Mouse (Mus musculus) megakaryocyte, adult 5-6 weeks (primary cell): ENCODE results near the gene Tmx2. TPM values are rescaled to one million over a fixed set of nuclear protein-coding genes. Genes with fewer than 3 reads are reported as not detected.
"Not testable (repeated sequence)": the region's sequence is repeated elsewhere in the genome, so short reads cannot be mapped to it uniquely, and the experiment has no call there.

ENCODE experiments used
- ATAC-seq: 2 replicates; pipeline ENCODE4 v1.8.0; 2016; ENCODE audit warnings: mild to moderate bottlenecking, inconsistent platforms; ENCODE audit not compliant: poor library complexity, severe bottlenecking
- total RNA-seq, 2 experiments: library from RNA; stranded (forward) in 1 of 2; stranded (reverse) in 1 of 2; fragments of 153-499, 151-499 nt in 1 of 2; fragments of 221-1000, 200-1000 nt in 1 of 2; gene quantifications; 2 replicates each; pipeline versions ENCODE4 v1.2.3 to v1.2.4; 2015 to 2017

The Tmx2 gene
- total RNA-seq (2015): 42.4 and 49.0 TPM in 2 replicates
- total RNA-seq (2017): 29.4 and 38.5 TPM in 2 replicates

DNA sequence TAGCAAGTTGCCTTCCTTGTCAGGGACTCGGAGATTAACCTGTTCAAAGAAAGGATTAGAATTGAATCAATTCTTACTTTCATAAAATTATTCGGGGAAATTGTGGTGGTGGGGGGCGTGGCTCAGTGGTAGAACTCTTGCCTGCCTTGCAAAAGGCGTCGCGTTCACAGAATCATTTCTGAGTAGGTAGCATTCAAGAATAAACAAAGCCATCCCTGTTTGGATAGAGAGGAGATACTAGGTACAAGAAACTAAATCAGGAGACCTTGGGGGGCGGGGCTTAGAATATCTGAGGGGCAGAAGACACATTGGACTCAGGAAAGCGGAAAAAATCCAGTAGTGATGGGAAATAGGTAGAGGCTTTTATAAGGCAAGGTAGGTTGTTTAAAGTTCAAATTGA is at the start of gene Tmx2:
Gene Tmx2, minus strand, starts transcription at position 125 of the 400 bp plus-strand sequence.
- no peak for ATAC-seq

DNA sequence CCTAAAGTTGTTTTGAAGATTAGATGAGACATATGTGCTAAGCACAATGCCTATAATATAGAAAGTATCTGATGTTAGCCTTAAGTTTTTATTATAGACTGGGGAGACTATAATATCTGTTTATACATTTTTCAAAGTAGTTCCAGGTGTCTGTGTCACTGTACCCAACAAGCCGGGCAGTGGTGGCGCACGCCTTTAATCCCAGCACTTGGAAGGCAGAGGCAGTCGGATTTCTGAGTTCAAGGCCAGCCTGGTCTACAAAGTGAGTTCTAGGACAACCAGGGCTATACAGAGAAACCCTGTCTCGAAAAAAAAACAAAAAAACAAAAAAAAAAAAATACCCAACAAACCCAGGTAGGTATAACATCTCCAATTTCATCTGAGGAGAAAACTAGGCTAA is 49.3 kb upstream of the Tmx2 start:
- not testable (repeated sequence) for ATAC-seq

DNA sequence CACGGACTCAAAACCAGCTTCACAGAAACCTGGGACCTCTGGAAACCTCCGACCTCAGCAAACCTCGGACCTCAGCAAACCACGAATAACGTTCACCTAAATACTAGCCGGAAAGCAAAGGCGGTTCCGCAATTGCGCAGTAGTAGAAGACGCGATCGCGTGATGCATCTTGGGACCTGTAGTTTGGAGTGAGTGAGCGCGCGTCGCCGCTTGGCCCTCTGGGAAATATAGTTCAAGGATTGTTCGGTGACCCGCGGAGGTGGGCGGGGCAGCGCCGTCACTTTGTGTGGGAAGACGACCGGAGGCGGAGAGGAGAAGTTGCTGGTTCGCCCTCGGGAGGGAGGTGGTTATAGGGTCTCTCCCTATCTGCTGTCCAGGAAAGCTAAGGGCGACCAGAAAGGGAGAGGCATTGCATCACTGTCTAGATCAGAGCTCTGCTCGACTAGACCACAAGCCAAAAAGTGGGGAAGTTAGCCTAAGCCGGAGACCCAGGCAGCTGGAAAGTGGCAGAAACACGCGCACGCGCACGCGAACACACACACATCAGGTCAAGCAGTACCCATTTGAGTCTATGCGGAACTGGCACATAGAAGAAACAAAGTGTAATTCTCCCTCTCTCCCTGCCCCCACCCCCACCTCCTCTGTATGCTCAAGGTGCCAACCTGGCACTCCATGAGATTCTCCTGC is 48.4 kb upstream of the Tmx2 start, which contains the start of gene Clp1:
Gene Clp1, minus strand, starts transcription at position 179 of the 687 bp plus-strand sequence.
- peak; percentile 96 for ATAC-seq

DNA sequence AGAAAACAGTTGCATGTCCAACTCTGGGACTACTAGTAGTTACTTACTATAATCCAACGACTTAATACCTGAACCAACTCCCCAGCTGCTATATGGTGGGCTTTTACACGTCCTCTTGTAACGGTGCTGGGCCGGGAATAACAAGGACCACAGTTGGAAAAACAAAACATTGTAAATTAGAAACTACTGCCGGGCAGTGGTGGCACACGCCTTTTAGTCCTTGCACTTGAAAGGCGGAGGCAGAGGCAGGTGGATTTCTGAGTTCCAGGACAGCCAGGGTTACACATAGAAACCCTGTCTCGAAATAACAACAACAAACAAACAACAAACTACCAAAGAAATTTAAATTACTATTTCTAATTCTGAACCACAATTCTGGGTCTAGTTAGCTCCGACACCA is 47.8 kb upstream of the Tmx2 start:
- no peak for ATAC-seq

DNA sequence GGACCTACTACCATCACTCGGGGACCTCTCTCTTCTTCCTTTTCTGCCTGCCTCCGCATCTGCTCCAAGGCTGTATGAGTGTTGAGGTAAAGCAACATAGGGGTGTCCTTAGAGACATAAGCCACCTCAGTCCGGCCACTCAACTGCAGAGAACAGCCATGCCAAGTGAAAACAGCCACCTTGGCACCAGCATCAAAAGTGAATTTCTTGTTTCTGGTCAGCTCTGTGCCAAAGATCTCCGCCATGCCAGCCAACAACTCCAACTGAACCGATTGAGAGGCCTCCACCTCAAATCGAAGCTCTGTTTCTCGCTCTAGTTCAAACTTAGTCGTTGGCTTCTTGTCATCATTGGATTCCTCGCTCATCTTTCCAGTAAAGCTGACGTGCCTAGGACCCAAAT is 46.8 kb upstream of the Tmx2 start:
- ATAC-seq: no peak

- no peak for ATAC-seq
These were observed 44.9 kb upstream of the Tmx2 start for GRCm38 (mm10) chr2:84723856-84724255.

DNA sequence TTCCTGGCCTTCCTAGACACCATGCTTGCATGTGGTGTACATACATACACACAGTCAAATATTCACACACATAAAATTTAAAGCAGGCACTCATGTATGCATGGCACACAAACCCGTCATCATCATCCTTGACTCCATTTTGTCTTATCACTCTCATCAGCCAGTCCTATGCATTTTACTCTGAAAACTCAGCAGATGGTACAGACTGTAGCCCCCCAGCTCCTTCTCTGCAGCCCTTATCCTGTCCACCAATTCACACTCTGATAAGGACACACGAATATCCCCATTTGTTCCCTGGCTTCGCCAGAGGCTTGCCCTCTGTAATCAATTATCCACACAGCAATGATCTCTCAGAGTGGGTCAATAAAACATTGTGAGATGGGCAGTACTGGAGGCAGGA is 42.2 kb upstream of the Tmx2 start:
- ATAC-seq: no peak

- ATAC-seq: no peak
These were observed 41.8 kb upstream of the Tmx2 start for GRCm38 (mm10) chr2:84720718-84721117.

- ATAC-seq: no peak
These were observed 38.4 kb upstream of the Tmx2 start for GRCm38 (mm10) chr2:84717357-84717756.

DNA sequence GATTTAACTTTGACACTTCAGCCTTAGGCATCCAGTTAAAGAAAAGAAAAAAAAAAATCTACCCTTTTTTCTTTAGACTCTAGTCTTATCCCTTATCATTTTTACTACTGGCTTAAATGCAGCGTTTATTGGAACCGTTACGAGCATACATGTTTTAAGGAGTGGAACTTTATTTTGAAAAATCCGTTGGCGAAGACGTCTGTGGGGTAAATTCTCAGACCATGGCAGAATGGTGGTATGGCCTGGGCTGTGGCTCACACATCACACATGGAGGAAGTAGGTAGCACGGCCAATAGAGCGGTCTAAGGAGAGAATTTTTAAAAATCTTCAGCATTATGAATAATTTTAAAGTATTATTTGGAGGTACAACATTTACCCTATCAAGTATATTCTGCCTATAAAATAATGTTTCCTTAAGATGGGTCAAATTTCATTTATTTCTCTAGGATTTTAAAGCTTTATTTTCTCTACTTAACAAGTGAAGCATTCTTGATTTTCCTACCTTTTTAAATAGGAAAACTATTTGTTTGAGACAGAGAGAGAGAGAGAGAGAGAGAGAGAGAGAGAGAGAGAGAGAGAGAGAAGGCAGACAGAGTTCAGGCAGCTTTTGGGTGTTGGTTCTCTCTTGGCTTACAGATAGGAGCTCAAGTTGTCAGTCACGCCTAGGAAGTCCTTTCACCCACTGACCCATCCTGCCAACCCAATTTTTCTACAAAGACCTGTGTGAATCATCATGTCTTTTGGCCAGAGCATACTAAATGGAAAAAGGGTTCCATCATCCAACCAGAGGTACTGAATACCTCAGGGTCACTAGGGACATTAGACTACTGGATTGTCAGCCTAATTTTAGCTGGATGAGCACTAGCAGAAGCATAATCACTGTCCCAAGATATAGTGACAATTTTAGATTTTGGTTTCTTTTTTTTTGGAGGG is 37.7 kb upstream of the Tmx2 start:
- ATAC-seq: no peak

- peak; percentile 79 for ATAC-seq
These were observed 36.8 kb upstream of the Tmx2 start for GRCm38 (mm10) chr2:84715562-84716361.

DNA sequence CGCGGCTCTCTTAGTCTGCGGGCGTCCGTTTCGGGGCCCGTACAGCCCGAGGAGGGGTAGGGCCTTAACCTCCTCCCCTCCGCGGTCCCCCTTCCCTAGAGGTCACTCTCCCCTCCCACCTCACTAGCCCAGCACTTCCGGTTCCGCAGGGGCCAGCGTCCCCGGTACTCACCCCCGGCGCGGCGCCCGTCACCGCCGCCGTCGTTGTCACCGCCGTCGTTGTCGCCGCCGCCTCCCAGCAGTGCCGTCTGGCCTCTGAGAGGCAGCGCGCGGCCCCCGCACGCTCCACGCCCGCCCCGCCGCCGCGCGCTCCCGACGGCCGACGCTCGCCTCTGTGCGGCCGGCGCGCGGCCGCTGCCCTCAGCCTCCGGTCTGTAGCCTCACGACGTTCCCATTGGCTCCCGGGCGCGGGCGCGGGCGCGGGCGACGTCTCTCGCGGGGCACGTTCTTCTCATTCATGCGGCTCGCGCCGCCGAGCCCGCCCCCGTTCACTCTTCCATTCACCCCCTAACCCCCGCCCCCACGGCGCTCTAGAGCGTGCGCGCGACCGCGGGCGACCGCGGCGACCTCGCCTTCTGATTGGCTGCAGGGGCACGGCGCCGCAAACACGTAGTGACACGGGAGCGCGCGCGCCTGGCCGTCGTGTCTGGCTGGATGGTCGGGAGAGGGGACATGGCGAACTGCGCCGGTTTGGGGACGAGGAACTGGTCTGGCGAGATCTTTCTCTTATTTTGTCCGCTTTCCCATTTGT is 36.0 kb upstream of the Tmx2 start, which contains the start of gene Zdhhc5:
Gene Zdhhc5, minus strand, starts transcription at position 370 of the 751 bp plus-strand sequence.
- ATAC-seq: peak; percentile 83

GRCm38 (mm10) chr2:84714422-84714810 is 35.5 kb upstream of the Tmx2 start:
- ATAC-seq: peak; percentile 0

DNA sequence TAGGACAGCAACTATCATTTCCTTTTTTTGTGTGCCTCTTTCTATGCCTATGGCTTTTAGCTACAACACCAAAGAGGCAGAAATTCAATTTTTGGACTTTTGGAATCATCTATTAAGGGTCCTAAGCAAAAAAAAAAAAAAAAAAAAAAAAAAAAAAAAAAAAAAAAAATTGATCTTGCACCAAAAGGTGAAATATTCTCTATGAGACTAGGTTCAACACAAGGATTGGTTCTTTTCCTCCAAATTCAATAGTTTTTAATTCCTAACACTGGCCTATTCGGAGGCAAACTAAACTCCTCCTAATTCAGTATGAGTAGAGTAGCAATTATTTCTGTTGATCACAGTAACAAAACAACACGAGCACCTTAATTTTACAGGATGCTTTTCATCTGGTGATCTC is 33.0 kb upstream of the Tmx2 start:
- no peak for ATAC-seq

GRCm38 (mm10) chr2:84707523-84707922 is 28.6 kb upstream of the Tmx2 start:
- no peak for ATAC-seq

DNA sequence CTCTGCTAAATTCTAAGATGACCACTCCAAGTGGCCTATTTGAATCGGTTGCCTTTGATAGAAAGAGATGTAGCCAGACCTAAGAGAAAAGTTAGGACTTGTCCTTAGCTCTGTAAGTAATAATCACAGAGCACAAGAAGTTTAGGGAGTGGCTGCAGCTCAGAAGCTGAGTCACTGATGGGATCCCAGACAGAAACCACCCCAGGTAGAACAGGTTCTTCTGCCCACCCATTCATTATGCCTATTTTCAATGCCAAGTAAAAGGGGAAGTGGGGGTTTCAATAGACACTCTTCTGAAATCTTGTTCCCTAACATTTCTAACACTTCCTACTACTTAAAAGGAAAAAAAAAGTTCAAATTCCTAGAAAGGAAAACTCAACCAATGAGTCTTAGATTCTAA is 26.4 kb upstream of the Tmx2 start:
- peak; percentile 73 for ATAC-seq

- no peak for ATAC-seq
These were observed 25.4 kb upstream of the Tmx2 start for GRCm38 (mm10) chr2:84704329-84704728.

DNA sequence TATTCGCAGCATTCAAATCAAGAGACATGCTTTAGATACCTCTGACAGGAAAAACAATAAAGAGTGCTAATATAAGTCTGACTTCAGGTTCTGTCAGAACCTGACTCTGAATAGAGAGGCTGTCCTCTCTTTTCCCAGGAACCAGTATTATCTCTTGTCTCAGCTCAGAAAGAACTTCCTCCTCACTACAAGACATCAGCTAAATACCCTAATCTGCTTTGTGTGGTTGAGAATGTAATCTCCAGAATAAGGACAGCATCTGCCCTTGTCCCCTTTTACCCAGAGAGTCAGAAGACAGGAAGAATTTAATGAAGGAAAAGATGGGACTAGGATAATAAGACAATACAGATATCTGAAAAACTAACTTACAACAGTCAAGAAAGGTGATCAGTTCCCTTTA is 24.6 kb upstream of the Tmx2 start:
- no peak for ATAC-seq

DNA sequence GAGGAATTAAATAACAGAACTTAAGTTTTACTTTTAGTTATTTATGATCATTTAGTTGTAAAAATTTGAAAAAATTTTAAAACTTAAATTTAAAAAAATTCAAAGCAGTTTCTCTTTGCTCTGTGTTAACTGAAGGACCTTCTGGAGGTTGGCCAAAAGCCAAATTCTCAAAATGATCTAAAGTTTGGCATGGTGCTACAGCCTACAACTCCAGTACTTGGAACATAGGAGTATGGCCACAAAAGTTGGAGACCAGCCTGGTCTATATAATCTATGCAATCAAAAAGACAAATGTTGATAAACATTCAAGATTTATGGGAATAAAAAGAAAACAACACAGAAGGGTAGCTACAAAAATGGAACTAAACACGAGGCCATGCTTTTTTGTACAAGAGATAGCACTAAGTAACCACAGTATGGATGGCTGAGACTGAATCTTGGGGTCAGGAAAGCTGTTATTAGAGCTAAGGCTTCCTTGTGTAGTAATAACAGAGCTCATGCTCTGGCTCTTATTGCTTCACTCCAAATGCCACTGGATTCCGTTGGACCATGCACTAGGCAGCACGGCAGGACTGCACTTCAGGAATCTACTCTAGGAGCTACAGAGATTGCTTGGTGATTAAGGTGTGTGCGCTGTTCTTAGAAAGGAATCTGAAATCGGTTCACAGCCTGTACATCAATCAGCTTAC is 16.2 kb upstream of the Tmx2 start:
- ATAC-seq: no peak

DNA sequence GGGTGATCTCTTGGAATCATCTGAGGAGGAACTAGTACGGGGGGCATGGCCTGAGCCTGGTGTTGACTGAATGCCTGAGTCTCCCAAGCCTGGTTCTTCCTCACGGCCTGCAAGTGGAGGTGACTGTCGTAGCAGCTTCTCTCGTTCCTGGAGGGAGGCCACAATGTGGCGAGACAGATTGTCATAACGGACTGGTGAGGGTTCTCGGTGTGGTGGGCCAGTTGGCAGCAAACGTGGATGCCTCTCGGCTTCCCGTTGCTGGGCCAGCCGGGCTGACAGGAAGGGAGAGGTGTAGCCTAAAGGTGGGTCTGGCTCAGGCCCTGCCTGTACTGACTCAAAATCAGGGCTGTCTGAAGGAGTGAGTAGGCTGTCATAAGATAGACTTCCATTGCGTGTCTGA is 11.1 kb upstream of the Tmx2 start:
- no peak for ATAC-seq
